Mouse (Mus musculus) mouse embryonic stem cell (cell line): ENCODE results near the gene Zfp853.

Experiments used
- in situ Hi-C, 2 experiments: fragments of 300-500 bp; cut with MboI; formaldehyde crosslinking; loops; 1 replicate in 1 of 2; 3 replicates in 1 of 2; pipeline ENCODE4 v1.14.3; 2019 to 2020; ENCODE audit warnings: low sequenced_read_pairs in 2 of 2, low pct_unique_long_range_greater_than_20kb in 1 of 2, mixed read lengths in 1 of 2; ENCODE audit not compliant: unreplicated experiment in 1 of 2

The Zfp853 gene

DNA sequence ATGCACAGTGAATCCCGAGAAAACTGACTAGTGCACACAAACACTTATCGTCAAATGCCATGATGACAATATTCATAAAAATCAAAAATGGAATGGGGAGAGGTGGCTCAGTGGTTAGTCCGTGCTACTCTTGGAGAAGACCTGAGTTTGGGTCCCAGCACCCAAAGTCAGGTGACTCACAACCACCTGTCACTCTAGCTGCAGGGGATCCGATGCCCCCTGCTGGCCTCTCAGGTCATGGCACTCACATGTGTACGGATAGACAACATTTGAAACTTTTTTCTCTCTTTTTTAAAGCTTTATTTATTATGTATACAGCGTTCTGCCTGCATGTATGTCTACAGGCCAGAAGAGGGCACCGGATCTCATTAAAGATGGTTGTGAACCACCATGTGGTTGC lies 5.0 kb upstream of the Zfp853 start:
- in situ Hi-C loops: loop anchor here (10.0 to 25.0 kb wide), 3 partner anchors 111 to 361 kb away; partner anchors contain the start of genes Rbak (in 1 of the 2) and Spdye4b (in 1 of the 2)

DNA sequence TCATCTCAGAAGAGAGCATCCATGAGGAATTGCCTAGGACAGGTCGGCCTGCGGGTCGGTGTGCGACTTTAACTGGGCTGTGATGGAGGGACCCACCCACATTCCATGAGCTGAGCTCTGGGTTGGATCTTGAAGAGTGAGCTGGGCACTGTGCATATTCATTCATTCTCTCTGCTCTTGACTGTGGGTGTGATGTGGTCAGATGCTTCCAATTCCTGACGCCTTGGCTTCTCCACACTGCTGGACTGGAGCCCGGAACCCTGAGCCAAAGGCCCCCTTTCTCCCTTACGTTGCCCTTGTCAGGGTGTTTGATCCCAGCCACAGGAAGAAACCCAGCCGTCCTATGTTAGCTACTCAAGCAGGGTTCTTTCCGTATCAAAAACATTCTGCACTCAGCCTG lies 4.6 kb upstream of the Zfp853 start:
- in situ Hi-C loops: loop anchor here (10.0 to 25.0 kb wide), 3 partner anchors 111 to 361 kb away; partner anchors contain the start of genes Rbak (in 1 of the 2) and Spdye4b (in 1 of the 2)

DNA sequence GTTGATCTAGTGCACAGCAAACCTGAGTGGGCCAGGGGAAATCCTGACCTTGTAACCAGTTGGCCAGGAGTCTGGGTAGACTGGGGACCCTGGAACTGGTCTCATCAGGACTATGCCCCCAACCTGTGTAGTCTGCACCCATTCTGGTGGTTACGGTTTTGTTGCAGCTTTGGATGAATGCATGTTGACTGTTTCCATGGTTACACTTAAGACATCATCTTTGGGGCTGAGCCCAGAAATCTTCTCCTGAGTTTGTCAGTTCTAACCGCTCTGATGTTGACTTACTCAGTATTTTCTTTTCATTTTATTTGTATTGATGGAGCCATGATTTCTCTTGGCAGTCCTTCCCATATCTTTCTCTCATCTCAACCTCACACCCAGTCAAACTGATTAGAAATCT lies 1.9 kb upstream of the Zfp853 start:
- in situ Hi-C loops: loop anchor here (10.0 to 25.0 kb wide), 3 partner anchors 108 to 358 kb away; partner anchors contain the start of genes Rbak (in 1 of the 2) and Spdye4b (in 1 of the 2)

DNA sequence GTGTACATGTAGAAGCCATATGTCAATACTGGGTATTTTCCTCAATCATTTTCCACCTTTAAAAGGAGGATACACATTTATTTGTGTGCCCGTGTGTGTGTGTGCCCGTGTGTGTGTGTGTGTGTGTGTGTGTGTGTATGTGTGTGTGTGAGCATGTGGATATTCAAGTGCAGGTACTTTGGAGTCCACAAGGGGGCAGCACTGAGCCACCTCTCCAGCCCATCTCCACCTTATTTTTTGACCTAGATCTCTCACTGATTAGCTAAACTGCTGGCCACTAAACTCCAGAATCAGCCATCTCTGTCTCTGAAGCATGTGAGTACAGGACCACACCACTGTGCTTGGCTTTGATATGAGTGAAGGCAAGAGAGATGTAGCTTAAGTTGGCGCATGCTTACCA lies 1.4 kb upstream of the Zfp853 start:
- in situ Hi-C loops: loop anchor here (10.0 to 25.0 kb wide), 3 partner anchors 108 to 358 kb away; partner anchors contain the start of genes Rbak (in 1 of the 2) and Spdye4b (in 1 of the 2)

DNA sequence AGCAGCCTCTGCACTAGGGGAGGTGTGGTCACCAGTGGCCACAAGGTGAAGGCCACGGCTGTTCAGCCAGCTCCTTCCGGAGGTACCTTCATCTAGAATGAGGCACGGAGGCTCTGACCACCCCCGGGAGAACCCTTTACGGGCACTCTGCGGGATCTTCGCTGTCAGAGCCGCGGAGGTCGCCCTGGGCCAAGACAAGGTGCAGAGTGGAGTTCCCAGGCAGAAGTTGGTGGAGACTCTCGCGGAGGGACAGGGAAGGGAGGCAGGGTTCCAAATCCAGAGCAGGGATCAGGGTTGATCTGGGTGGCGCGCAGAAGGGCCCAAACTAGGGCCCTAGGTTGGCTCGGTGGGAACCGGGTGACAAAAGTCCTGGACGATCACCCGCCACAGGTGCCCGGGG lies 544 bp downstream of the Zfp853 start:
- in situ Hi-C loops: loop anchor here (10.0 to 25.0 kb wide), 3 partner anchors 106 to 356 kb away; partner anchors contain the start of genes Rbak (in 1 of the 2) and Spdye4b (in 1 of the 2)

- in situ Hi-C loops: loop anchor here in 1 of 2 experiments (25.0 kb wide), 2 partner anchors 102 to 352 kb away; partner anchors contain the start of genes Rbak and Spdye4b
Observed at GRCm38 (mm10) chr5:143289299-143289698, 4.1 kb downstream of the Zfp853 start.

DNA sequence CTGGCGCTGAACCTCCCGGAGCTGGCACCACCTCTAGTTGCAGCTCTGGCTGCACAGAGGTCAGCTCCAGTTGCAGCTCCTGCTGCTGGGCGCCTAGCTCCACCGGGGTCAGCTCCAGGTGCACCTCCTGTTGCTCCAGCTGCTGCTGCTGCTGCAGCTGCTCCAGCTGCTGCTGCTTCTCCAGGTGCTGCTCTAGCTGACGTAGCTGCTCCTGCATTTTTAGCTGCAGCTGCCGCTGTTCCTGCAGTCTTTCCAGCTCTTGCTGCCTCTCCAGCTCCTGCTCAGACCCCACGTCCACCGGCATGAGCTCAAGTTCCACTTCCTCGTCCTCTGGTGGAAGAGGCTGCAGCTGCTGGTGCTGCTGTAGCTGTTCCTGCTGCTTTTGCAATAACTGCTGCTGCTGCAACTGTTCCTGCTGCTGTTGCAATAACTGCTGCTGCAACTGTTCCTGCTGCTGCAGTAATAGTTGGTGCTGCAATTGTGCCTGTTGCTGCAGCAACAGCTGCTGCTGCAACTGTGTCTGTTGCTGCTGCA lies 5.0 kb downstream of the Zfp853 start:
- in situ Hi-C loops: loop anchor here in 1 of 2 experiments (25.0 kb wide), 2 partner anchors 101 to 351 kb away; partner anchors contain the start of genes Rbak and Spdye4b

DNA sequence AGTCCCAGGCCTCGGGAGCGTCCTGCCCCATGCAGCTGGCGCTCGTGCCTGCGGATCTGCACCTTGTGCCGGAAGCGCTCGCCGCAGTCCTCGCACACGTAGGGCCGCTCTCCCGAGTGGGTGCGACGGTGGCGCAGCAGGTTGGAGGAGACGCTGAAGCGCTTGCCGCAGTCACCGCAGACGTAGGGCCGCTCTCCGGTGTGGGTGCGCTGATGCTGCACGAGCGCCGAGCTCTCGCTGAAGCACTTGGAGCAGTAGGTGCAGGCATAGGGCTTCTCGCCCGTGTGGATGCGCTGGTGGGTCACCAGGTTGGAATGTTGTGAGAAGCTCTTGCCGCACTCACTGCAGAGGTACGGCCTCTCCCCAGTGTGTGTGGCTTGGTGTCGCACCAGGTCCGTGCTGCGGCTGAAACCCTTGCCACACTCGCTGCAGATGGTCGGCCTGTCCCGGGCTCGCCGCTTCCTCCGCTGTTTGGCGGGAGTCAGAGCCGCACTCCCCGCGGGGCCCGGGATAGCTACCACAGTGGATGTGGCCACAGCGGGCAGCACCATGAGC lies 5.6 kb downstream of the Zfp853 start:
- in situ Hi-C loops: loop anchor here in 1 of 2 experiments (25.0 kb wide), 2 partner anchors 101 to 351 kb away; partner anchors contain the start of genes Rbak and Spdye4b

- in situ Hi-C loops: loop anchor here in 1 of 2 experiments (25.0 kb wide), 2 partner anchors 97 to 347 kb away; partner anchors contain the start of genes Rbak and Spdye4b
Observed at GRCm38 (mm10) chr5:143284762-143285161, 8.7 kb downstream of the Zfp853 start.

DNA sequence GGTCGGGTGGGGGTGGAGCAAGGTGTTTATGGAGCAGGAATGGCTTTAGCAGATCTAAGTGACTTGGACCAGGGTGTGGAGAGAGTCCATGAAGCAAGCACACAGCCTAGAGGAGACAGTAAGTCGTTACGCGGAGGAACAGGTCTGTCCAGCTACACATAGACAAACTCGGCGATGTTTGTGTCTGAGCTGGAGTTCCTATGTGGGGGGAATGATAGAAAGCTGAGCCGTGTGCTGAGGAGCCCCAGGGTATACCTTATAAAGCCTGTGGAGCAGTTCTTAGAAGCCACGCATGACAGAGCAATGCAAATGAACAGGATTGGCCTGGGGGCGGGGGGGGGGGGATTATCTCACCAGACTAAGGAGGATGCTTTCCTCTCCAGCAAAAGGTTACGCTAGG lies 14.2 kb downstream of the Zfp853 start:
- in situ Hi-C loops: loop anchor here in 1 of 2 experiments (25.0 kb wide), 2 partner anchors 92 to 342 kb away; partner anchors contain the start of genes Rbak and Spdye4b

DNA sequence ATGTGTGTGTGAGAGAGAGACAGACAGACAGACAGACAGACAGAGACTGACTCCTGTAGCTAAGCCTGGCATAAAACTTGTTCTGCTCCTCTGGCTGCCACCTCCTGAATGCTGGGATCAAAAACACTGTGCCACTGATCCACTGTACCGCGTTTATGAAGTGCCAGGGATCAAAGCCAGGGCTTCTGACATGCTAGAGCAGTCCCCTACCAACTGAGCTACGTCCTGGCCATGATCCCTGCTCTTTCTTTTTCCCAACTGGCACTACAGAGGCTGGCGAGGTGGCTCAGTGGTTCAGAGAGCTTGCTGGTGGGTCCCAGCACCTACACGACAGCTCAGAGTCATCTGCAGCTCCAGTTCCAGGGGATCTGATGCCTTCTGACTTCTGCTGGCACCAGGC lies 17.7 kb downstream of the Zfp853 start:
- in situ Hi-C loops: loop anchor here in 1 of 2 experiments (25.0 kb wide), 2 partner anchors 88 to 338 kb away; partner anchors contain the start of genes Rbak and Spdye4b

- in situ Hi-C loops: no loop called here
Observed at GRCm38 (mm10) chr5:143272540-143273330, 20.7 kb downstream of the Zfp853 start.

GRCm38 (mm10) chr5:143272108-143272507 lies 21.3 kb downstream of the Zfp853 start:
- in situ Hi-C loops: no loop called here

GRCm38 (mm10) chr5:143271642-143272041 lies 21.8 kb downstream of the Zfp853 start:
- in situ Hi-C loops: no loop called here

DNA sequence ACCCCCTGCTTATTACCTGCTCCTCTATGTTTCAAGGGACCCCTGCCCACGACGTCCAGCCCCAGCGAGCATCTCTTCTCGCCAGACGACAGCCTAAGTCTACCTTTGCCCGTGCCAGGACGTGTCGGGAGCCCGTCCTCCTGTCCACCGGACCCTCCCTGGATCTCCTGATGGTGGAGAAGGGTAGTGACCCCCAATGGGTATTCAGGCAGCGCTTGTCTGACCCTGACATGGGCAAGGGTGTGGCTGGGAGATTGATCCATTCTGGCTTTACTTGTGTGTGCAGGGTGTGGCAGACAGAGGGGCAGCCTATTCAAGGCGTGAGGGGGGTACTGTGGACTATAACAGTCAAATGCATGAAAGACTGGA lies 23.3 kb downstream of the Zfp853 start:
- in situ Hi-C loops: no loop called here

DNA sequence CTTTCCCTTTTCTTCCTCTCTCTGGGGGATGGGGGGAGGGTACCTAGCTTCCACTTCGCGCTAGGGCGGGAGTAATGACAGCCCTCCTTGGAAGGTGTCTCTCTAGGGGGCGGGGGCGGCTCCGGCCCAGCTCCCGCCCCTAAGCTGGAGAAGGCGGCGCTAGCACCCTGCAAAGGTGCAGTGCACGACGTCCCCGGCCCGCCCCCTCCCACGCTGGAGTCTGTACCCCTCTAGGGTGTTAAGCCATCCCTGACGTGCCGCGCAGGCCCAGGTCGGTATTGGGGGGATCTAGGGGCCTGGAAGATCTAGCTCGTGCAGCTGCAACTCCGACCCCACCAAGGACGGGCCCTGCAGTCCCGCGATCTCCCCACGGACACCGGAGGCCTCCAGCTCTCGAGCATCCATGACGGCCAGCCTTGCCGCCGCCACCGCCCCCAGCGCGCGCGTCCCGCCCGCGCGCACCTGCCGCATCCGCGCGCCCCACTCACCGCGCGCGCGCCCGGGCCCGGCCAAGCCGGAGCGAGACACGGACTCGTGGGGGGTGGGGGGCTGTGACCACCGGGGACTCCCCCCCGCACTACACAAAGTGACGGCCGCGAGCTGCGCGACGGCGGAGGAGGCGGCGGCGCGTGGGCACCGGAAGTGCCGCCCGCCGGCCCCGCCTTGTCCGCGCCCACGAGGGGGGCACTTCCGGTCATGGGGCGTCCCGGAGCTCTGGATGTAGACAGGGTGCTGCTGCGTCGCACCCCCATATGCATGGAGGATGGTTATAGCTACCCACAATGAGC lies 23.9 kb downstream of the Zfp853 start, which contains the start of gene Zfp316:
Zfp316 (minus strand) TSS at position 660 of the 788 bp plus-strand sequence.
- in situ Hi-C loops: no loop called here

DNA sequence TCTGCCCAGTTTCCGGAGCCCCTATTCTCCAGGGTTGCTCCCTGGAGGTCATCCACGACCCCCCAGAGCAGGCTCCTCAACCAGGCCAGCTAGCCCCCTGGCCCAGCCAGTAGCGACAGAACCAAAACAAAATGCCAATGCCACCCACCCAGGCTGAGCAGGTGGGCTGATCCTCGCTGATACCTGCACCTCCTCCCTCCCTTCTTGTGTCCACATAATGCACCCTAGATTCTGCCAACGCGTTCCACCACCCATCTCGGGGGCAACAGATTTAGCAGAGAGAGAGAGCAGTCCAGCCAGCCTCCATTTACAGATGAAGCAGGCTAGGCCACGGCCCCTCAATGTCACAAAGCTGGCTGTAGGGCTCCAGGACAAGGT lies 24.4 kb downstream of the Zfp853 start:
- in situ Hi-C loops: no loop called here

DNA sequence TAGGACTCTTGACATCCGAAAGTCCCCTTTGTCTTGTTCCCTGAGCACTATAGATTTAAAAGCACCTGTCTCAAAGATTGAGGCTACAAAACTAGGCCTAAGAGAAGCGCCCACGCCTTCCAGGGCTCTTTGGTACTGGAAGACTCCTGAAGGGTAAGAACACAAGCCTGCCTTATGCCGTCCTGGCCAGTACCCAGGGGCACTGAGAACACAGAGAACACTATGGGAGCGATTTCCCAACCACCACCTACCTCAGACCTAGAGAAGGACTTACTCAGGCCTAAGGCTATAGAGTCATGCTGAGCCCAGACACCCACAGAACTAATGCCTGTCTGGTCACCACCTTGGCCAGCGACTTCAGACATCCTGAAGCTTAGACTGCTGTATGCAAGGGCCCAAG lies 26.6 kb downstream of the Zfp853 start:
- in situ Hi-C loops: no loop called here
